Mouse (Mus musculus): ENCODE results near the gene Zfp93. TPM values are rescaled to one million over a fixed set of nuclear protein-coding genes. Genes with fewer than 3 reads are reported as not detected.

Zfp93 gene
- total RNA-seq, 2 experiments from 2014 or later: 12.3 to 13.2 TPM

DNA sequence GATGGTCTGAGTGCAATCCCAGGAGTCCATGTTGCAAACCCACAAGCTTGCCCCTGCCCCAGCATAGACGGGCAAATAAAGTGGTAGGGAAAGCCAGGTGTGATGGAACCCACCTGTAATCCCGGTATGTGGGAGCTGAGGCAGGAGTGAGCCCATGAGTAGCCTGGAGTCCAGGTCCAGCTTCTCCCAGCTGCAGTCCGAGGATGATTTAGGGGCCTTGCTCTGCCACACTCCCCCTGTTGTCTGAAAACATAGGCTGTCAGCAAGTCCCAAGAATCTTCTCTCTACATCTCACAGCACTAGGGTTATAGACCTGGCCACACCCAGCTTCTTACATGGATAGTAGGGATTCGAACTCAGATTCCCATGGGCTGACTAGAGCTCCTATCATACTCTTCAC lies 16.7 kb downstream of the Zfp93 start:
- no peak for DNase-seq (ENCODE audit: low spot score in 2 of 2)
- intact Hi-C loops (cut with DNase I): loop anchor here (10.0 kb wide), 1 partner anchor 322 kb away; no protein-coding TSS in a partner anchor

DNA sequence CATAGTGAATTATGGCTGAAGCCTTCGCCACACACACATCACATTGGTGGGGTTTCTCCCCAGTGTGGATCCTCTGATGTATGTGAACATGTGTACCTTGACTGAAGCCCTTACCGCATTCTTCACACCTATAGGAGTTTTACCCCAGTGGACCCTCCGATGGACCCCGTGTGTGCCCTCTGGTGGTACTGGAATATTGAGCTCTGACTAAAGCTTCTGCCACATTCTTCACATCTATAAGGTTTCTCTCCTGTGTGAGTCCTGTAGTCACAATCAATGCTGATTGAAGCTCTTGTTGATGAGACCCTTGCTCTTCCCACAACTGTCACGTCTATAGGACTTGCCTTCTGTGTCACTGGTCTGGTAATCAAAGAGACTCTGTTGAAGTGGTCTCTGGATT lies 17.4 kb downstream of the Zfp93 start:
- intact Hi-C loops (cut with DNase I): loop anchor here (10.0 kb wide), 1 partner anchor 323 kb away; no protein-coding TSS in a partner anchor
- DNase-seq (ENCODE audit: low spot score in 2 of 2): no peak

DNA sequence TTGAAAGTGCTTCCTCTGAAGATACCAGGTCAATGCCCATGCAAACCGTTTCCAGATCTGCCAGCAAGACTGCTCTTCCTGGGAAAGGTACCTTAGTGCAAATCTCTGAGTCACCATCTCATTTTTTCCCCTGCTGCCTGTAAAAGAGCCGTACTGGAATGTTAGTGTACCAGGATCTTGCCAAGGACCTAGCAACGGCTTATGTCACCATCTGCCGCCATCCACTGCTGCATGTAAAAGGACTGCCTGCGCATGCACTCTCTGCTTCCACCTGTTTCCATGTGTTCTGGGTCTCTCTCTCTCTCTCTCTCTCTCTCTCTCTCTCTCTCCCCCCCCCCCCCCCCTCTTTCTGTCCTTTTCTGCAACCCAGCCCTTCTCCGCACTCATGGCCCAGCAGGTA lies 18.3 kb downstream of the Zfp93 start:
- DNase-seq (ENCODE audit: low spot score in 2 of 2): peak in 1 of 2 experiments; percentile 48
- intact Hi-C loops (cut with DNase I): loop anchor here (10.0 kb wide), 1 partner anchor 324 kb away; no protein-coding TSS in a partner anchor

DNA sequence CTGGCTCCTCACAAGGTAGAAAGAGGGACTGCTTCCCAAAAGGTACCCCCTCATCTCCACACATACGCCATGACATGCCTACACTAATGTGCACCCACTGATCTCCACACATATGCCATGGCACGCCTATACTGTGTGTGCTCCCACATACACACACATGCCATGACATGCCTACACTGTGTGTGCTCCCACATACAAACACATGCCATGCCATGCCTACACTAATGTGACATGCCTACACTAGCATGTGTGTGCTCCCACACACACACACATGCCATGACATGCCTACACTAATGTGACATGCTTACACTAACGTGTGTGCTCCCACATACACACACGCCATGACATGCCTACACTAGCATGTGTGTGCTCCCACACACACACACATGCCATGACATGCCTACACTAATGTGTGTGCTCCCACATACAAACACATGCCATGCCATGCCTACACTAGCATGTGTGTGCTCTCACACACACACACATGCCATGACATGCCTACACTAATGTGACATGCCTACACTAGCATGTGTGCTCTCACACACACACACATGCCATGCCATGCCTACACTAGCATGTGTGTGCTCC lies 20.0 kb downstream of the Zfp93 start:
- DNase-seq (ENCODE audit: low spot score in 2 of 2): no peak
- intact Hi-C loops (cut with DNase I): no loop called here

DNA sequence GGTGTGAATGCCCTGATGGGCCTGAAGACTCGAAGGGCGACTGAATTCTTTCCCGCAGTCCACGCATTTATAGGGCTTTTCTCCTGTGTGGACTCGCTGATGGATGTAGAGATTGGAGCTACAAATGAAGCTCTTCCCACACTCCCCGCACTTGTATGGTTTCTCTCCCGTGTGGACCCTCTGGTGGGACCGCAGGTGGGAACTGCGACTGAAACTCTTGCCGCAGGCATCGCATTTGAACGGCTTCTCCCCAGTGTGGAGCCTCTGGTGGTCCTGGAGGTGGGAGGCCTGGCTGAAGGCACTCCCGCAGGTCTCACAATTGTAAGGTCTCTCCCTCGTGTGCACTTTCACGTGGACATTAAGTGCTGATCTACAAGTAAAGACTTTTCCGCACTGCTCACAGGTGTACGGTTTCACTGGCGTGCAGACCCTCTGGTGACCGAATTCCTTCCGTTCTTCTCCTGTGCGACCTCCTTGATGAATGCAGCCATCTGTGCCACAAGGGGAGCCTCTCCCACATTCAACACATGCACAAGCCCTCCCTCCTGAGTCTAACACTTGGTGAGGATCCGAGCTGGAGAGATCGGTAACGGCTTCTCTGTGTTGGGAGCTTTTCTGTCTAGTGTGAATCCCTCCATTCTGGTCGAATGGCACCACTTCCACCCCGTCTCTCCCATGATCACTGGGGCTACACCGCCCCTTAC lies 21.3 kb downstream of the Zfp93 start:
- intact Hi-C loops (cut with DNase I): no loop called here
- DNase-seq (ENCODE audit: low spot score in 2 of 2): no peak

DNA sequence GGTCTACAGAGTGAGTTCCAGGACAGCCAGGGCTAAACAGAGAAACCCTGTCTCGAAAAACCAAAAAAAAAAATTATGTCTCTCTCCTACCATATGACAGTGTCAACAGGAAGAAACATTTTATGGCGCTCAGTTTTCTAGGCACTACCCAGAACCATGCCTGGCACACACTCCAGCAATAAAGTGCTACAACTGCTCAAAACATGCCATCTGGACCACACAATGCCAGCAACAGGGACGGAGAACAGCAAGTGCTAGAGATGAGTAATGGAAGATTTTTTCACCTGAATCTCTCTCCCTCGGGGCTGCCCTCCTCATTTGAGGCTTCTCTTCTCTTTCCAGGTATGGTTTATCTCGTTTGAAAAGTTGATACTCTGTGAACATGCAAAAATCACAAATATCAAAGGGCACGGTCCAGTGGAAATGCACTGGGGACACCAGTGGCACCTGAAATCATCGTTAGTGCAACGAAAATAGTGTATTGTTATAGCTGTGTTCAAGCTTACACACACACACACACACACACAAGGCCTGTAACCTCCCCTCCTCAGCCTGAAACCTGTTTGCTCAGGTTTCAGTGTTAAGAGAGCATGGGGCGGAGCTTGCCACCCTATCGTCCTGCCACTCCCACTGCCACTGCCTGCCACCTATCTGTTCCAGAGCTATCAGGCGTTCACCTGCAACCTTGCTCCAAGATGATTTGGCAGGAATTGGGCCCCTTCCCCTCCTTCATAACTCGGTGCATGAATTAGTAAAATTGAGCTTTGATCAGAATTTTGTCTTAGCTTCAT lies 23.0 kb downstream of the Zfp93 start:
- no peak for DNase-seq (ENCODE audit: low spot score in 2 of 2)

DNA sequence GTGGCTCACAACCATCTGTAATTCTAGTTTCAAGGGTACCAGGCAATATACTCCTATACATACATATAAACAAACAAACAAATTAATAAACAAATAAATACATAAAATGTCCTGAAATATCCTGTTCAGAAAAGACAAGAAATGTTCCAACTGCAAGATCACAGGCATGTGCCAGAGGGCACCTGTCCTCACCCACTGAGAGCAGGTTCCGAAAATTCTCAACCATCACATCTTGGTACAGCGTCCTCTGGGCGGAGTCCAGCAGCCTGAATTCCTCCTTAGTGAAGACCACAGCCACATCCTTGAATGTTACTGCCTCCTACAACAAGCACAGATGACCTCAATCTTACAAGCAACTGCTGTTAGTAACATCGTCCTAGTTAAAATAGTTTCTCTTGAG lies 24.5 kb downstream of the Zfp93 start:
- intact Hi-C loops (cut with DNase I): no loop called here
- DNase-seq (ENCODE audit: low spot score in 2 of 2): no peak

More for the DNA sequence above, 23.0 kb downstream of the Zfp93 start:
- intact Hi-C loops (cut with DNase I): no loop called here

DNA sequence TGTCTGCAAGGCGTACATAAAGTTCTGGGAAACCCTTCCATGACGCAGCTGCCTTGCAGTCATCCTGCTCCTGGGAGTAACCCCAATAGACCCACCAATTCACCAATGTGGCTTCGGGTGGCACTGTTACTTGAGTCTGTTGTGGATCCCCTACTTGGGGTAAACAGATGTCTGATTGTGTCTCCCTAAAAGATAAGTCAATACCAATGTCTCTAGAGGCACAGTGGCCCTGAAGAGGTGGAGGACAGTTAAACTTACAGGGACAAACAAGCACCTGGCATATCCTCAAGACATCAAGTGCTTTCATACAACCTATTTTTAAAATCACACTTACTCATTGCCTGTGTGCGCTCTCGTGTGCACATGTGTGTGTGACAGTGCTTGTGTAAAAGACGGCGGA lies 25.2 kb downstream of the Zfp93 start:
- intact Hi-C loops (cut with DNase I): no loop called here
- DNase-seq (ENCODE audit: low spot score in 2 of 2): no peak

DNA sequence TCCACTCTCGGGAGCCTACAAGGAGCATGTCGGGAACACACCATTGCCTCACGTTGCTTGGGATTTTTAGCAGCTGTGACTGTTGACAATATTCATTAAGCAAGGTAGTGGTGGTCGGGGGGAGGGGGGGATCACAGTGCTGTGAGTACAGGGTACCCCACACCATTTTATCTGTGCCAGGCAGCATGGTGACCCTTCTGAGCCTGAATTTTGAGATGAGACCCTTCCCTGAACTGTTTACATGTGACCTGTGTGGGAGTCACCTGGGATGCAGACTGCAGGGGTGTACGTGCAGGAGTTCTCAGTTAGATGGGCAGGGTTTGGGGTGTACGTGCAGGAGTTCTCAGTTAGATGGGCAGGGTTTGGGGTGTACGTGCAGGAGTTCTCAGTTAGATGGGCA lies 26.2 kb downstream of the Zfp93 start:
- no peak for DNase-seq (ENCODE audit: low spot score in 2 of 2)
- intact Hi-C loops (cut with DNase I): no loop called here

DNA sequence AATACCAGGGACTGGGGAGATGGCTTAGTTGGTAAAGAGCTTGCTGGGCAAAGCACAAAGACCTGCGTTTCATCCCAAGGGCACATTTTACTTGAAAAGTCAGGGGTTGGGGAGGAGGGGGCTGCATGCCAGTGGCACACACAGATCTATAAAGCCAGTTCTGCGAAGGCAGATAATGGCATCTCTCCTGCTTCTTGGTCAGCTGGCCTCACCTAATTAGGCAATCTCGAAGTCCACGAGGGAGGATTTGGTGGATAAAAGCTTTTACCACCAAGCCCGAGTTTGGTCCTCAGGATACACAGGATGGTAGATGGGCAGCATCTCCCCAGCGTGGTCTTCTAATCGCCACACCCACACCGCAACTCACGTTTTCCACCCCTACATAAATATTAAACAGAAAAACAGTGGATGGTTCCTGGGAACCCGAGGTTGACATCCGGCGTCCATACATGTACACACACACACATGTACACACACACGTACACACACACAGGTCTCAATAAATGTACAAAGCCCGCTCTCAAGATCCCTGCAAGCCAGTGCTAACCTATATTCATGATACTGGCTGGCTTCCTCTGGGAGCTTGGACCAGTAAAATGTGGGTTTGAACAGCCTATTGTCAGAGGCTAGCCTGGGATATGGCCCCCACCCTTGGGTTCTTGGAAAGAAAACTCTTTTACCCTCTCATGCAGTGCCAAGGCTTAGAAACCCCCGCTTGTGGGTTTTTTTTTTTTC lies 27.3 kb downstream of the Zfp93 start:
- intact Hi-C loops (cut with DNase I): loop anchor here (2.0 kb wide), 1 partner anchor 27 kb away; the partner anchor contains the start of gene Zfp93
- DNase-seq (ENCODE audit: low spot score in 2 of 2): no peak

DNA sequence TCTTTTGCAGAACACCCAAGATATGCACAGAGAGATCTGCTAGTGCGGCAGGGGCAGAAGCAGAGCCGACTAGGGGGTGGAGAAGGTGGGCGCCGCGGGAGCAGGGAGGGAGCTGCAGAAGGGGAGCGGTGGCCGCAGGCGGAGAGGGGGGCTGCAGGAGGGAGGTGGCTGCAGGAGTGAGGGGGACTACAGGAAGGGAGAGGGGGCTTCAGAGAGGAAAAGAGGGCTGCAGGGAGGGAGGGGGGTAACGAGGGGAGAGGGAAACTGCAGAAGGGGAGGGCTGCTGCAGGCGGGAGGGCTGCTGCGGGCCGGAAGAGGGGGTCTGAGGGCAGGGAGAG lies 28.4 kb downstream of the Zfp93 start:
- intact Hi-C loops (cut with DNase I): loop anchor here (2.0 kb wide), 1 partner anchor 28 kb away; the partner anchor contains the start of gene Zfp93
- no peak for DNase-seq (ENCODE audit: low spot score in 2 of 2)

DNA sequence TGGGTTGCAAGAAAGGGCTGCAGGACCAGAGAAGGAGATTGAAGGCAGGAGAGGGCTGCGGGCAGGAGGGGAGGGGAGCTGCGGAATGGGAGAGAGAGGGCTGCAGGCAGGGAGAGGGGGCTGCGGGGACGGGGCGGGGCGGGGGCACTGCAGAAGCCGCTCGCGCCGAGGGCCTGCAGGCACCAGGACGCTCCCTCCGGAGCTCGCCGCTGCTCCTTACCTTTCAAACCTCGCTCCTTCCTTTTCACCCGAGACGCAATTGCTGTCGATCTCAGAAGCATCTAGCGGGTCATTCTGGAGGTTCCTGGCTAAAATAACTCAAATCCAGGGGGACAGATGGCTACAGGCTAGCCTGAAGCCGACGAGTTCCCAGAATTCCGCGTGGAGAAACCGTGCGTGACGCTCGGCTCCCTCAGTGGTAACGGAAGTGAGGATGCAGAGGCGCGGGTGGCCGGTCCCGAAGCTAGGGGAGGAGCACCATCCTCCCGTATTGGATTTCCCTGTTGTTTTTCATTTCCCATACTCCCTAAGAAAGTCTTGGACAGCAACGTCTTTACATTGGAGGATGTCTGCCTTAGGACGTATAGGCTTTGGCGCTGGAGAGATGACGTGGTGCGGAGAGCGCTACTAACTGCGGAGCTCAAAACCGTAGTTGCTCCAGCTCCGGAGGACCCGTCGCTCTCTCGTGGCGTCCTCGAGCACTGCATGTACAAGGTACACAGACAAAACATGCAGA lies 28.9 kb downstream of the Zfp93 start:
- DNase-seq (ENCODE audit: low spot score in 2 of 2): peak; percentile 90 to 94
- intact Hi-C loops (cut with DNase I): loop anchor here (2.0 kb wide), 1 partner anchor 28 kb away; the partner anchor contains the start of gene Zfp93

DNA sequence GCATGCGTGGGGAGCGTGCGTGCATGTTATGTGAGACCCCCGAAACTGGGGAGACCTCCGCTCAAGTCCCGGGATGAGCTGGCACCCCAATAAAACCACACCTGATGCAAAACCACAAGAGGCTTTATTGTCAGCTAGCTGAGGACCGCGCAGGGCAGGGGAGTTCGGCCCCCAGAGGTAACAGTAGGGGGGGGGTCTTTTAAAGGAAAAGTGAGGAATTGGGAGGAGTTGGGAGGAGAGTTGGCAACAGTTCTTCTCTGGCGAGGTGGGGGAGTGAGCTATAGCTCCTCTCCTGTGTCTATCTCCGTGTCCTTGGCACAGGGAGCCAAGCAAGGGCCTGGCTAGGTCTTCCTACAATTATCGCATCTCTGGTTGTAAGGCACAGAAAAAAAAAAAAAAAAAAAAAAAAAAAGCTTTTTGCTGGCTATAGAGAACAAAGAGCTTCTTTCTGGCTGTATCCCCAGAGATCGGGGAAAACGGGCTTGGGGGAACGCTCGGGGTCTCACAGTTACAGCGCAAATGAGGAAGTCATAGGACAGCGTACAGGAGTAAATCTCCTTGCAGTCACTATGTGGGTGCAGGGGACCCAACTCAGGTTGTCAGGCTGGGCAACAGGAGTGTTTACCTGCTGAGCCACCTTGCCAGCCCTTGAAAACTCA lies 29.7 kb downstream of the Zfp93 start:
- intact Hi-C loops (cut with DNase I): loop anchor here (2.0 to 5.0 kb wide), 3 partner anchors 29 to 333 kb away; partner anchors contain the start of genes Zfp108 and Zfp93
- DNase-seq (ENCODE audit: low spot score in 2 of 2): peak in 1 of 2 experiments; percentile 22

DNA sequence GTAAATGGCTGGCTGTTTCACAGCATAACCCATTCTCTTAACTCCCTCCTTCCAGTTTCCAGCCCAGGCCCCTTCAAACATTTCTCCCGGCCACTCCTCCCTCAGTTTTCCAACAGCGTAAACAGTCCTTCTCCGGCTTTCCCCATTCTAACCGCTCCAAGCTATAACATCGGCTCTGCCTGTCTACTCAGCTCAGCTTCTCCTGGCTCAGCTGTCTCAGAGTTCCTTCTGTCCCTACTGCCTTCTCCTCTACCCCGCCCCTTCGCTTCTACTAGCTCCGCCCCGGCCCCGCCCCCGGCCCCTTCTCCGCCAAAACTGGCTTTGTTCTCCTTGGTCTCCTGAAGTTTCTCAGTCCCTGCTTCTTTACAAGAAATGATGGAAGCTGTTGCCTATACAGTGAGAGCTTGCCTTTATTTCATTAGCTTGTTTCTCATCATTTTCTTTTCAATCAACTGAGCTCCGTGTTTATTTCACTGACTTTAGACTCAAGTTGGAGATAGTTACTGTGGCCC lies 30.6 kb downstream of the Zfp93 start, which contains the start of gene Zfp61:
Zfp61 (minus strand) TSS at position 462 of the 512 bp plus-strand sequence.
- no peak for DNase-seq (ENCODE audit: low spot score in 2 of 2)
- intact Hi-C loops (cut with DNase I): loop anchor here (2.0 to 5.0 kb wide), 2 partner anchors 46 to 334 kb away; partner anchors contain the start of gene Zfp108

DNA sequence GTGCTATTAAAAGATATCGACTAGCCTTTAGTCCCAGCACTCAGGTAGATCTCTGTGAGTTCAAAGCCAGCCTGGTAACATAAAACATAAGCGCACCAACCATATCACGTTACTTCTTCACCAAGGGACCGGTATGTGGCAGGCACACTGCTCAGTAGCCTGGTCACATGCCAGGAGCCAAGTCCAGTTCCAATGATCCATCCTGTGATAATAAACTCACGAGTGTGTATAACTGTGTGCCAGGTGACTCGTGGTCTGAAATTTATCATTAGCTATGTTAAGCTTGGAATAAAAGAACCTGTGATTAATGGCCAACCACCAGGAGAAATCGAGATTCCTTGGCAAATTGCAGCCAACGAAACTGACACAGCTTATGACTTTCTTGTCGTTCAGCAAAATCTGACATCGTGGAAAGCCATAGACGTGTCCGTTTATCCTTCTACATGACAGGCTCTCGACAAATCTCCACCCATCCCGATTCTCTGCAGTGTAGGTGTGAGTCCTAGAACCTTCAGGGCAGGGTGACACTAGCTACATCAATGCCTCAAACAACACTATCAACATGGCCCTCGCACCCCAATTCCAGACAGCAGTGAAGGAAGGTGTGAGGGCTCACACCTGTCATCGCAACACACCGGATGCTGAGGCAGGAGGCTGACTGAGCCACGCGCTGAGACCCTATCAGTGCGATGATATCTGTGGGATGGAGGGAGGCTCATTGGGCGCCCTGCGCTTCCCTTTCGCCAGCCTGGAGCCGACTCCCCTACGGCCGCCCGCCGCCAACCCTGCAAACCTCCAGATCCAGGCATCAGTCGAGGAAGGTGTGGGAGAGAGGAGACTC lies 45.7 kb downstream of the Zfp93 start:
- no peak for DNase-seq (ENCODE audit: low spot score in 2 of 2)
- intact Hi-C loops (cut with DNase I): no loop called here

DNA sequence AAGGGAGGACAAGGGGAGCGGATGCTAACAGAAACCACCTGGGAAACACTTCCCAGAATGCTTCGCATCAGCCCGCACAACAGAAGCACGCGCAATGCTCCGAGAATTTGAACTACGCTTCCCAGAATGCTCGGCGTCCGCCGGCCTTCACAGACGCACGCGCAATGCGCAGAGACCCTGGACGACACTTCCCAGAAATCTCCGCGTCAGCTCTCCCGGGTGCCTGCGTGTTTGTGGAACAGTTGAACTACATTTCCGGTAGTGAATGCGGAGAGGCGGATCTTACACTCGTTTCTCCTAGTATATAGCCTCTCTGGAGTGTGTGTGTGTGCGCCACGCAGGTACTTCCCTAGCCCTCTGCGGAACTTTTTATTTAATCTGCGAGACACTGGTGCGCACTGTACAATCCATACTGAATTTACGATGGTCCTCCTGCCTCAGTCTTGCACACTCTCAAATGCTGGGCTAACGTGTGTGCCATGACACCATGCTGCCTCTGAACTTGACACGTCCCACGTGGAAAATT lies 46.4 kb downstream of the Zfp93 start, which contains the start of gene Zfp94:
Zfp94 (minus strand) TSS at position 100 of the 526 bp plus-strand sequence.
- intact Hi-C loops (cut with DNase I): no loop called here
- DNase-seq (ENCODE audit: low spot score in 2 of 2): peak; percentile 97 to 98

DNA sequence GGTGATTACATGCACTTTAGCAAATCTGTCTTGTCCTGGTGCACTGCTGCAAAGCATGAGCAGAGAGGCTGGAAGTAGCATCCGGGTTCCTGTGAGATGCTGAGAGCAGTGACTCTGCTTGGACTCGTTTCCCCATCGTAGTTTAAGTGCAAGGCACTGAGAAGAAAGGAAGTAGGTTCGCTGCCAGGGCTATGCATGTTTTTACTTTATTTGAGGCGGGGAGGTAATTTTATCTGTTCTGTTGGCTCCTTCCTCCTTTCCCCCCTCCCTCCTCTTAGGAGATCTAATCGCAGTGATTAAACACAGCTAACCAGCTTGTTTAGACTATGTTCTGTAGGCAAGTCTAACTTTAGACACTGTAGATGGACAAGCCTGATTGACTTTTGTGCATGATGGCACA lies 48.7 kb downstream of the Zfp93 start:
- intact Hi-C loops (cut with DNase I): no loop called here
- DNase-seq (ENCODE audit: low spot score in 2 of 2): no peak

All from left cerebral cortex, postnatal 14 days (tissue).